Mouse (Mus musculus) intestine, postnatal 0 days (tissue): ENCODE results near the gene Atn1. TPM values are rescaled to one million over a fixed set of nuclear protein-coding genes. Genes with fewer than 3 reads are reported as not detected.
A peak's percentile ranks its signal among the peaks of the same experiment; 100 is the strongest.

ENCODE experiments used
- ATAC-seq: fragments of 200-750 bp; cut with Nextera tagmentation; 2 replicates; pipeline ENCODE4 v1.8.0; 2017; ENCODE audit warnings: mild to moderate bottlenecking, moderate TSS enrichment, moderate library complexity
- H3K27ac ChIP-seq: fragments of 300-500 bp; sonication (generic); 2 replicates; pipeline ENCODE4 v1.5.1; 2014; ENCODE audit warnings: mild to moderate bottlenecking, low read depth, low read length, moderate library complexity
- H3K27me3 ChIP-seq: fragments of 300-500 bp; sonication (generic); replicated peaks from 2 replicates; pipeline ENCODE4 v1.6.1; 2014; ENCODE audit warnings: low read length, mixed read lengths; ENCODE audit not compliant: control insufficient read depth, insufficient read depth
- H3K36me3 ChIP-seq: fragments of 300-500 bp; sonication (generic); 2 replicates; pipeline ENCODE4 v1.6.1; 2014; ENCODE audit warnings: mild to moderate bottlenecking, moderate library complexity; ENCODE audit not compliant: control insufficient read depth, insufficient read depth
- H3K4me1 ChIP-seq: fragments of 300-500 bp; sonication (generic); replicated peaks from 2 replicates; pipeline ENCODE4 v1.6.1; 2014; ENCODE audit warnings: antibody characterized with exemption, low read length, mixed read lengths; ENCODE audit not compliant: control insufficient read depth, insufficient read depth
- H3K4me2 ChIP-seq: fragments of 300-500 bp; sonication (generic); replicated peaks from 2 replicates; pipeline ENCODE4 v1.6.1; 2014; ENCODE audit warnings: low read depth, mild to moderate bottlenecking, moderate library complexity
- H3K4me3 ChIP-seq: fragments of 300-500 bp; sonication (generic); 2 replicates; pipeline ENCODE4 v1.5.1; 2014; ENCODE audit warnings: low read depth, low read length
- H3K9ac ChIP-seq: fragments of 300-500 bp; sonication (generic); 2 replicates; pipeline ENCODE4 v1.6.1; 2014; ENCODE audit warnings: mild to moderate bottlenecking, low read depth, low read length
- H3K9me3 ChIP-seq: fragments of 300-500 bp; sonication (generic); 2 replicates; pipeline ENCODE4 v1.6.1; 2016; ENCODE audit warnings: mixed run types; ENCODE audit not compliant: control insufficient read depth
- CTCF ChIP-seq: sonication (generic); IDR thresholded peaks from 2 replicates; pipeline ENCODE4 v1.5.1; 2016; ENCODE audit warnings: low read depth, mild to moderate bottlenecking, control low read depth, antibody characterized with exemption, moderate library complexity
- WGBS: fragments of 180-500 bp; shearing (Covaris S2); extraction: QIAGEN DNeasy Blood & Tissue Kit; methylation state at CpG from one replicate; pipeline ENCODE4 v1.1.7; 2014; 5-methylcytosine and 5-hydroxymethylcytosine counted together
- polyA plus RNA-seq: library from polyadenylated mRNA; unstranded; fragments of >200 nt; fragmentation: Nextera tagmentation; extraction: Ambion mirVana; gene quantifications from 2 replicates; pipeline ENCODE4 v1.2.1, GENCODE M21; 2015

Gene Atn1
- polyA plus RNA-seq, 1 experiment from 2014 or later = 8.4 TPM

GRCm38 (mm10) chr6:124702784-124703103 lies 53.6 kb downstream of the Atn1 start:
- Histone ChIP-seq H3K9ac (no peak overlapping the region), H3K4me2 (no peak overlapping the region), H3K4me3 (no peak overlapping the region), H3K27me3 (no peaks in the 10 kb centered on the region), H3K27ac (no peak overlapping the region), H3K36me3 (peaks cover 70% of the 10 kb centered on the region), H3K4me1 (no peaks in the 10 kb centered on the region), H3K9me3 (no peaks in the 10 kb centered on the region)
- 0 out of 2 replicates have a peak, but pooled peaks have one; percentile 39 for ATAC-seq
- WGBS = 41% methylated on average over 3 of the region's 3 CpGs
- TF ChIP-seq CTCF = peak; percentile 90

GRCm38 (mm10) chr6:124702102-124702783 lies 54.1 kb downstream of the Atn1 start:
- no peak overlapping the region for H3K4me2 ChIP-seq
- H3K27ac ChIP-seq = 0 out of 2 replicates have a peak overlapping the region, but pooled peaks have one; percentile 74
- no peaks in the 10 kb centered on the region for H3K27me3 ChIP-seq
- H3K36me3 ChIP-seq = peaks cover 70% of the 10 kb centered on the region
- H3K9ac ChIP-seq = no peak overlapping the region
- no peak for ATAC-seq
- no peaks in the 10 kb centered on the region for H3K4me1 ChIP-seq
- 90% methylated on average over 17 of the region's 17 CpGs for WGBS
- no peaks in the 10 kb centered on the region for H3K9me3 ChIP-seq
- peak; percentile 44 for TF ChIP-seq CTCF
- H3K4me3 ChIP-seq = no peak overlapping the region

GRCm38 (mm10) chr6:124701338-124701737 lies 55.0 kb downstream of the Atn1 start:
- no peaks in the 10 kb centered on the region for H3K27me3 ChIP-seq
- H3K27ac ChIP-seq = peak overlapping the region; percentile 74
- 67% methylated on average over 8 of the region's 8 CpGs for WGBS
- peaks cover 70% of the 10 kb centered on the region for H3K36me3 ChIP-seq
- ATAC-seq = no peak
- TF ChIP-seq CTCF = peak; percentile 52
- no peak overlapping the region for H3K4me2 ChIP-seq
- no peak overlapping the region for H3K4me3 ChIP-seq
- no peaks in the 10 kb centered on the region for H3K9me3 ChIP-seq
- H3K9ac ChIP-seq = no peak overlapping the region
- H3K4me1 ChIP-seq = no peaks in the 10 kb centered on the region

GRCm38 (mm10) chr6:124699962-124700610 lies 56.2 kb downstream of the Atn1 start:
- Histone ChIP-seq H3K27me3 (no peaks in the 10 kb centered on the region), H3K27ac (peak overlapping the region; percentile 74), H3K4me3 (no peak overlapping the region), H3K4me2 (no peak overlapping the region), H3K9me3 (no peaks in the 10 kb centered on the region), H3K9ac (no peak overlapping the region), H3K4me1 (no peaks in the 10 kb centered on the region), H3K36me3 (peaks cover 62% of the 10 kb centered on the region)
- 65% methylated on average over 11 of the region's 11 CpGs for WGBS
- peak; percentile 77 for ATAC-seq
- TF ChIP-seq CTCF = no peak

- H3K9ac ChIP-seq = no peak overlapping the region
- no peaks in the 10 kb centered on the region for H3K9me3 ChIP-seq
- no peak overlapping the region for H3K4me3 ChIP-seq
- no peak for ATAC-seq
- H3K27ac ChIP-seq = peak overlapping the region; percentile 74
- TF ChIP-seq CTCF = no peak
- H3K4me1 ChIP-seq = no peaks in the 10 kb centered on the region
- H3K4me2 ChIP-seq = no peak overlapping the region
- peaks cover 55% of the 10 kb centered on the region for H3K36me3 ChIP-seq
- 91% methylated on average over 4 of the region's 4 CpGs for WGBS
- H3K27me3 ChIP-seq = no peaks in the 10 kb centered on the region
These were observed 57.0 kb downstream of the Atn1 start for GRCm38 (mm10) chr6:124699366-124699765.

- H3K9me3 ChIP-seq = no peaks in the 10 kb centered on the region
- WGBS = 58% methylated on average over 6 of the region's 6 CpGs
These were observed 57.6 kb downstream of the Atn1 start for GRCm38 (mm10) chr6:124698751-124699150.

More at GRCm38 (mm10) chr6:124698751-124699150, 57.6 kb downstream of the Atn1 start:
- H3K4me2 ChIP-seq = no peak overlapping the region
- peak overlapping the region; percentile 74; the same call in 1 of the 2 replicates for H3K27ac ChIP-seq
- peaks cover 50% of the 10 kb centered on the region for H3K36me3 ChIP-seq
- no peak for TF ChIP-seq CTCF
- H3K27me3 ChIP-seq = no peaks in the 10 kb centered on the region
- no peak for ATAC-seq
- no peaks in the 10 kb centered on the region for H3K4me1 ChIP-seq
- H3K4me3 ChIP-seq = no peak overlapping the region
- no peak overlapping the region for H3K9ac ChIP-seq
